ENCODE assay signal across 16 mouse cellular contexts in the genomic region with DNA sequence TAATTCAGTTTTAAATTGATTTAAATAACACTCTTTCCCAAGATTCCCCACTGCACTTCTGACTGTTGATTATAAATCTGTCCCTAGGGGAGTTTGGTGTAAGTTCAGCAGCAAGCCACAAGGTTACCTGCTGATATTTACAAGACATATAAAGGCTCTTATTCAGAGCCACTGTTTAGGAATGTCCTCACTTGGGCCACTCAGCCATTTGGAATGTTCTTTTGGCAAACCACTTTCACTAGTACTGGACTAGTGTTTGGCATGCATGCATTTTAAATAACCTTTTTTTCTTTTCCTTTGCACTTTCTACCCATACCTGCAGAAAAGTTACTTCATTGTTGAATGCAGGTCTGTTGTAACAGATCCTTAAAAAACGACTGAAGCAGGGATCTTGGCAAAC.
"Had no signal": no experiment of that assay in that cellular context is flagged by ENCODE, and none has a peak within 500 bp of the region (broad histone marks: within the 10 kb centered on the region; RNA-seq: fewer than 3 reads in every experiment).

No protein-coding gene starts in this region.

- ATAC-seq: liver, postnatal 0 days; midbrain, embryonic 13.5 days had no signal

- H3K9ac ChIP-seq: limb, embryonic 12.5 days; liver, embryonic 13.5 days; liver, postnatal 0 days; midbrain, embryonic 13.5 days; neural tube, embryonic 12.5 days had no signal

- H3K27me3 ChIP-seq: limb, embryonic 12.5 days; liver, embryonic 13.5 days; midbrain, embryonic 13.5 days; neural tube, embryonic 12.5 days had no signal

- H3K36me3 ChIP-seq: limb, embryonic 12.5 days; liver, embryonic 13.5 days; midbrain, embryonic 13.5 days; neural tube, embryonic 12.5 days had no signal

- H3K27ac ChIP-seq: layer of hippocampus, adult 2 months; limb, embryonic 12.5 days; liver, embryonic 13.5 days; midbrain, embryonic 13.5 days; neural tube, embryonic 12.5 days had no signal

- H3K4me3 ChIP-seq: layer of hippocampus, adult 2 months; limb, embryonic 12.5 days; liver, embryonic 13.5 days; midbrain, embryonic 13.5 days; myocyte; neural tube, embryonic 12.5 days had no signal

- DNase-seq: kidney, adult 8-10 months; kidney, postnatal 10 days; kidney, postnatal 4 days; liver; liver, embryonic 13.5 days; liver, postnatal 0 days; lung, postnatal 10 days; right cerebral cortex, postnatal 4 days; spleen, adult 18-20 months; thymus, adult 18-20 months; thymus, postnatal 14 days had no signal

- H3K4me1 ChIP-seq: liver, embryonic 13.5 days; midbrain, embryonic 13.5 days; neural tube, embryonic 12.5 days had no signal

- H3K4me2 ChIP-seq: limb, embryonic 12.5 days; liver, embryonic 13.5 days; midbrain, embryonic 13.5 days; neural tube, embryonic 12.5 days had no signal

- H3K9me3 ChIP-seq: liver, embryonic 13.5 days; midbrain, embryonic 13.5 days had no signal
